Mouse (Mus musculus) limb, embryonic 11.5 days (tissue): ENCODE data around the gene Ffar4. TPM values are rescaled to one million over a fixed set of nuclear protein-coding genes. Genes with fewer than 3 reads are reported as not detected.

ENCODE experiments used
- ATAC-seq: fragments of 200-750 bp; cut with Nextera tagmentation; 2 replicates; pipeline ENCODE4 v1.8.0; 2017; ENCODE audit warnings: low read depth; ENCODE audit not compliant: insufficient number of reproducible peaks, low FRiP score, low TSS enrichment
- DNase-seq: peaks from one replicate; pipeline ENCODE4 v3.0.0-alpha.2; 2015; ENCODE audit warnings: low spot score
- H3K27ac ChIP-seq: fragments of 300-500 bp; sonication (generic); replicated peaks from 2 replicates; pipeline ENCODE4 v1.5.1; 2014; ENCODE audit warnings: low read depth, mild to moderate bottlenecking, low read length
- H3K27me3 ChIP-seq: fragments of 300-500 bp; sonication (generic); 2 replicates; pipeline ENCODE4 v1.6.1; 2014; ENCODE audit warnings: mild to moderate bottlenecking, low read length, mixed read lengths; ENCODE audit not compliant: control insufficient read depth, insufficient read depth
- H3K36me3 ChIP-seq: fragments of 300-500 bp; sonication (generic); 2 replicates; pipeline ENCODE4 v1.6.1; 2014; ENCODE audit warnings: mild to moderate bottlenecking, low read length, moderate library complexity, mixed read lengths; ENCODE audit not compliant: control insufficient read depth, insufficient read depth
- H3K4me1 ChIP-seq: fragments of 300-500 bp; sonication (generic); 2 replicates; pipeline ENCODE4 v1.6.1; 2014; ENCODE audit warnings: low read length, mixed read lengths; ENCODE audit not compliant: control insufficient read depth, insufficient read depth
- H3K4me2 ChIP-seq: fragments of 300-500 bp; sonication (generic); 2 replicates; pipeline ENCODE4 v1.6.1; 2014; ENCODE audit warnings: low read depth, mild to moderate bottlenecking, moderate library complexity; ENCODE audit not compliant: severe bottlenecking
- H3K4me3 ChIP-seq: fragments of 300-500 bp; sonication (generic); 2 replicates; pipeline ENCODE4 v1.5.1; 2014; ENCODE audit warnings: low read depth, low read length
- H3K9ac ChIP-seq: fragments of 300-500 bp; sonication (generic); 2 replicates; pipeline ENCODE4 v1.6.1; 2014; ENCODE audit warnings: mild to moderate bottlenecking, low read length
- H3K9me3 ChIP-seq: fragments of 300-500 bp; sonication (generic); 2 replicates; pipeline ENCODE4 v1.6.1; 2016; ENCODE audit warnings: low read length; ENCODE audit not compliant: control insufficient read depth
- WGBS: fragments of 180-500 bp; shearing (Covaris S2); extraction: QIAGEN DNeasy Blood & Tissue Kit; methylation state at CpG from one replicate; pipeline ENCODE4 v1.1.7; 2014; 5-methylcytosine and 5-hydroxymethylcytosine counted together
- polyA plus RNA-seq: library from polyadenylated mRNA; unstranded; fragments of >200 nt; fragmentation: Nextera tagmentation; extraction: Ambion mirVana; gene quantifications from 2 replicates; pipeline ENCODE4 v1.2.1, GENCODE M21; 2014

Gene Ffar4
- polyA plus RNA-seq, 1 experiment from 2014 or later, result 0.72 TPM

DNA sequence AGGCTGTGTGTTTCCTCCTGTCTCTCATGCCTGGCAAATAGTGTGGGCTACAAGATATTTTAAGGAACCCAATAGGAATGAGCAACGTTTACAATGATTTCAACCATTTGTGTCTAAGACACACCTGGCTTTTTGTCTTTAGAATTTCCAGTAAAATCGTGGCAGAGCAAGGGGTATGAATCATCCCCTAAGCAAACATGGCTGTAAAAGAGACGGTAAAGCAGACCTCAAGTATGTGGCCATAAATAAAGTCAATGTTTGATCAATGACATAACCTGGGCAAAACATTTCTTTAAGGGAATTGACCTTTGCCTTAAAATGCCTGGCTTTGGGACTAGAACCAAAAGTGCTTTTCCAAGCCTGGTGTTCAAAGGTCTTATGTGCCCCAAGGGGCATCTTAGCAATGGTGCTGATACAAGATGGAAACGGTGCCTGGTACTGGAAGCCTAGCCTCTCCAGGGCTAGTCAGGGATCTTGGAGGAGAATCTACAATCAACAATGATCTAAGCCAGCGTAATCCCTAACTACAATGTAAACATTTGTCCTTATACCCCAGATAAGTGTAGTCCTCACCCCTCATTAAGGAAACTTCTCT is 13.8 kb upstream of the Ffar4 start:
- WGBS, result 71% methylated on average over 5 of the region's 5 CpGs
- no peaks in the 10 kb centered on the region for H3K4me1 ChIP-seq
- no peak for DNase-seq
- ATAC-seq, result no peak
- H3K9me3 ChIP-seq, result no peaks in the 10 kb centered on the region
- no peaks in the 10 kb centered on the region for H3K36me3 ChIP-seq
- H3K27me3 ChIP-seq, result no peaks in the 10 kb centered on the region
- no peak overlapping the region for H3K4me2 ChIP-seq
- H3K27ac ChIP-seq, result no peak overlapping the region
- no peak overlapping the region for H3K9ac ChIP-seq
- no peak overlapping the region for H3K4me3 ChIP-seq

DNA sequence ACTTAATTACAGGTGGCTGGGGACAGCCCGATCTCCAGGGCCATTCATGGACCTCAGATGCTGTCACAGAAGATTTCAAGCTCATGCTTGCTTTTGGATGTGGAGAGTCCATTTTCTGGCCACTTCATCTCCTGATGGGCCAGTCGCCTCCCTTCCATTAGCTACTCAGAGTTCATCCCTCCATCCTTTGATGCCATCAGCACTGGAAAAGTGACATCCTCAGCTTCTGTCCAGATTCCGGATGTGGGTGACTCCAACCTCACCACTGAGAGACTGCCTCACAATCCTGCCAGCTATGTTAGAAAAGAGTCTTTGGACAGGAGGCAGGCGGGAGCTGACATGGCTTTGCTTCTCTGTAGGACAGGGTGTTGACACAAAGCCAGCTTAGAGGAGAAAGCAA is 11.0 kb upstream of the Ffar4 start:
- Histone ChIP-seq H3K27ac (no peak overlapping the region), H3K36me3 (no peaks in the 10 kb centered on the region), H3K27me3 (no peaks in the 10 kb centered on the region), H3K9me3 (no peaks in the 10 kb centered on the region), H3K9ac (no peak overlapping the region), H3K4me2 (no peak overlapping the region), H3K4me3 (no peak overlapping the region), H3K4me1 (no peaks in the 10 kb centered on the region)
- DNase-seq (no peak), ATAC-seq (no peak)
- 88% methylated on average over 4 of the region's 4 CpGs for WGBS

DNA sequence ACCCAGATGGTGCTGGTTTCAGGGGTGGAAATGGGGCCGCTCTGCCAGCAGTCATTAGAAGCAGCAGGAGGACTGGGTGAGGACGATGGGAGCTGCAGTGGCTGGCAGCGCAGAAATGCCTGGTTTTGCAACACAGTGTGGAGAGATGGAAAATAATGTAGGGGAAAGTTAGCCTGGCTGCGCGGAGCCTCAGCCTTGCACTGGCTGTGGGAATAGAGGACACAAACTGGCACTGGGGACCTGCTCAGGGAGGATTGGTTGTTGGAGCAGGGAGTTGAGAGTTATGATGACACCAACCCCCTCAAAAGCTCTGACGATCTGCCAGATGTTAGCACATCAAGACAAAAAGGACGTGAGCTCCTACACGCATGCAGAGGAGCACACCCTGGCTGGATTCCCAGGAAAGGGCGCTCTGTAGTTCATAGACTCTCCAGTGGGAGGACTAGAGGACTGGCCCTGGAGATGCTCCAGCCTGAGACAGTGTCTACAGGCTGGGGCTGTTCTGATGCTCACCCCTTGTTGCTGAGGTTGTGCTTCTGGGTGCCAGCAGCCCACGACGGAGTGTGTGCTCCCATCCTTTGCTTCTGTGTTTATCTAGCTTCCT is 9.8 kb upstream of the Ffar4 start:
- 65% methylated on average over 11 of the region's 11 CpGs for WGBS

DNA sequence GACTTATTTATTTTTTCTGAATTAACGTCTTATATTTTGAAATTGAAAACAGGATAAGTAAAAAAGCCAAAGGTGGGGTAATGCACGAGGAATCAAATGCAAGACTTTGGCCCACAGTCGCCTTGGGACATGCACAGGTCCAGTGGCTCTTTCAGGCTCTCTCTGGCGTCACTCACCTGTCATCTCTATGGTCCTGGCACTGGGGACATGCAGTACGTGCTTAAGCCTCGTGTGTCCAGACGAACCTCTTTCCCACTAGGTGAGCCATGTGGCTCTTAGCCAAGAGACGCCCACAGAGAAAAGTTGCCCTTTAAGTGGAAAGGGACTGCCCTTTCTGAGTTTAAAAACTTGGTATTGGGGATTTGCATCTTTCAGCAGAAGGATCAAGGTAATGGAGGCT is 7.5 kb upstream of the Ffar4 start:
- H3K9me3 ChIP-seq, result no peaks in the 10 kb centered on the region
- WGBS, result 82% methylated on average over 8 of the region's 8 CpGs
- no peaks in the 10 kb centered on the region for H3K4me1 ChIP-seq
- H3K9ac ChIP-seq, result no peak overlapping the region
- DNase-seq (no peak), ATAC-seq (no peak)
- H3K36me3 ChIP-seq, result no peaks in the 10 kb centered on the region
- no peak overlapping the region for H3K27ac ChIP-seq
- no peak overlapping the region for H3K4me2 ChIP-seq
- H3K4me3 ChIP-seq, result no peak overlapping the region
- no peaks in the 10 kb centered on the region for H3K27me3 ChIP-seq

More for the DNA sequence above, 9.8 kb upstream of the Ffar4 start:
- Histone ChIP-seq H3K27ac (no peak overlapping the region), H3K4me3 (no peak overlapping the region), H3K36me3 (no peaks in the 10 kb centered on the region), H3K9me3 (no peaks in the 10 kb centered on the region), H3K4me2 (no peak overlapping the region), H3K4me1 (no peaks in the 10 kb centered on the region), H3K27me3 (no peaks in the 10 kb centered on the region), H3K9ac (no peak overlapping the region)
- DNase-seq (no peak), ATAC-seq (no peak)

DNA sequence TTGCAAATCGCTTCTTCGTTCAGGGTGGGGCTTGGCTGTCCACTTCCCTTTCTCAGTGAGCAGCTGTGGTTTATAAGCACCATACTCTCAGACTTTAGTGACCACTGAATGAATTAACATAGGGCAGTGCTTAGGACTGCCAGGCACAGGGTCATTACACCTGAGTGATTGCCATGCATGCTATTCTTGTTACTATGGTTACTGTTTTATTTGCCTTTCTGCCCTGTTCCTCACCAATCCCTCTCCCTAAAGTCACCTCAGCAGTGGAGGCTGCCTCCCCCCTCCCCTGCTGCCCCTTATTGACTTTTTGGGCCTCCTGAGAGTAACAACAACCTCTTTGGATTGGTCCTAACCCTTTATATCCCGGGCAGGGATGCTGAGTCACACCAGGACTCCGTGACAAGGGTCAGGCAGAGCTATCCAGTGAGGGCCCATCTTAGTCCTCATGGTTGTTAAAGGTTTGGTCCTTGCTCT is 5.3 kb upstream of the Ffar4 start:
- Histone ChIP-seq H3K27ac (no peak overlapping the region), H3K27me3 (peaks cover 10% of the 10 kb centered on the region), H3K9ac (no peak overlapping the region), H3K4me1 (no peaks in the 10 kb centered on the region), H3K36me3 (no peaks in the 10 kb centered on the region), H3K9me3 (no peaks in the 10 kb centered on the region), H3K4me2 (no peak overlapping the region), H3K4me3 (no peak overlapping the region)
- 48% methylated on average over 4 of the region's 4 CpGs for WGBS
- no peak for DNase-seq
- ATAC-seq, result no peak

DNA sequence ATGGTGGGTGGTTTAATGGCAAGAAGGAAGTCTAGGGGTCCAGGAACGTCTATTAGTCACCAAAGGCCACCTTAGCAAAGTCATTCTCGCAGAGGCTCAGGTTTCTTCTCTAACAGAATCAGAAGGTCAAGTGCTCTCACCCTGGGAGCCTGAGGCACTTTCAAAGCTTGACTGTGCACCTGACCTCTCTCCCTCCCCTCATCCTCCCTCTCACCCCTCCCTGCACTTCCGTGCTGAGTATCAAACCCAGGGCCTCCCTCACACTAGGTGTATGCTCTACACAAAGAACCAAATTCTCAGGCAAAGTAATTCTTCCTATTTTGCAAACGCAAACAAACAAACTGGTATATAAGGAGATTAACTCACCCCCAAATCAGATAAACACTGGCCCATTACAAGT is 640 bp upstream of the Ffar4 start:
- Histone ChIP-seq H3K4me1 (peaks cover 7% of the 10 kb centered on the region), H3K4me3 (no peak overlapping the region), H3K36me3 (no peaks in the 10 kb centered on the region), H3K9me3 (no peaks in the 10 kb centered on the region), H3K9ac (no peak overlapping the region), H3K27ac (no peak overlapping the region), H3K27me3 (peaks cover 35% of the 10 kb centered on the region), H3K4me2 (no peak overlapping the region)
- WGBS, result 3% methylated on average over 4 of the region's 4 CpGs
- ATAC-seq, result no peak
- DNase-seq, result no peak

DNA sequence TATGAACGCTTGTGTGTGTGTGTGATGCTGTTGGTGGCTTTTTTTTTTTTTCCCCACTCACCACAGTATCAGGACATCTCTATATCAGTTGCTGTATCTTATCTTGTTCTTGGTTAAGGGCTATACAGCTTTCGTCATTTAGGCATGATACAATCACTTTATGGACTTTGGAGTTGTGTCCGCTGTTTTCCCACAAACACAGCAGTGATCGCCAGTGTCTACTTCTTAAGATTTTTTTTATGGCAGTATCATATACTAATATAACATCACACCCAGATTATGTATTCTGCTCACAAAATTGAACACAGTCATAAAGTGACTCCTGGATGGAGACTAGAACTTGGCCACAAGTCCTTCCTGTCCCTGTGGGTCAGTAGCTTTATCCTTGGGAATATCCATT is 11.0 kb downstream of the Ffar4 start:
- H3K4me1 ChIP-seq, result no peaks in the 10 kb centered on the region
- H3K4me2 ChIP-seq, result no peak overlapping the region
- H3K4me3 ChIP-seq, result no peak overlapping the region
- H3K27ac ChIP-seq, result no peak overlapping the region
- H3K36me3 ChIP-seq, result no peaks in the 10 kb centered on the region
- no peaks in the 10 kb centered on the region for H3K9me3 ChIP-seq
- ATAC-seq (no peak), DNase-seq (no peak)
- H3K27me3 ChIP-seq, result no peaks in the 10 kb centered on the region
- 90% methylated on average over 4 of the region's 4 CpGs for WGBS
- H3K9ac ChIP-seq, result no peak overlapping the region

DNA sequence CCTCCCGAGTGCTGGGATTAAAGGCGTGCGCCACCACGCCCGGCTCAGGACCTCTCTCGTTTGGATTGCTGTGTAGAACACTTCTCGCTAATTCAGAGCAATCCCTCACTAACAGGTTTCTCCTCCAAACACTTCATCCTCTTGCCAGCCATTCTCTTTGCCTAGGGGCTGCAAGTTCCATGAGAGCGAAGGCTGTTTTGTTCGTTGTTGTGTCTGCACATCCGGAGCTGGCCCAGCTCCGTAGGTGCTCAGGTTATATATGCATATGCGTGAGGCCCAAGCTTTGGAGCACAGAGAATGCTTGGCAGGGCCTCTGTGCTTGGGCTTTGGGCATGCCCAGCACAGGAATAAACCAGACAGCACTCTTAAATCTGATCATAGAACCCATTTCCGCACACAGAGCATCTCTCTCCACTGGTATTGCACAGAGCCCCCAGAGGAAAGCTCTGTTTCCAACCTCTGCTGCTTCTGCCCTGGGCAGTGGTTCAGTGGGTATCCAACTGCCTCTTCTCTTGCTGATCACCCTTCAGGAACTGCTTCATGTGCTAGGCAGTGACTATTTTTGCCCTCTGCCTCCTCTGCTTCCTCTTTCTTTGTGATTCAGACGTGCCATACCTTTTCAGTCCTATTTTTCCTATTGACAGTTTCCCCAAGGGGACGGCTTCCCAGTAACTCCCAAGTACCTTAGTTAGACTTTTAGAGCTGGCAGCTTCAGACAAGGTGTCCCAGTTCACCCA is 12.8 kb downstream of the Ffar4 start:
- H3K4me3 ChIP-seq, result no peak overlapping the region
- H3K36me3 ChIP-seq, result no peaks in the 10 kb centered on the region
- 93% methylated on average over 15 of the region's 15 CpGs for WGBS
- no peak for DNase-seq
- no peak overlapping the region for H3K27ac ChIP-seq
- H3K4me1 ChIP-seq, result no peaks in the 10 kb centered on the region
- no peak for ATAC-seq
- no peak overlapping the region for H3K9ac ChIP-seq
- H3K4me2 ChIP-seq, result no peak overlapping the region
- H3K27me3 ChIP-seq, result no peaks in the 10 kb centered on the region
- H3K9me3 ChIP-seq, result no peaks in the 10 kb centered on the region
